Mouse (Mus musculus) liver, embryonic 14.5 days (tissue): Measurements from ENCODE around the gene Syce3.

Experiments
- CTCF ChIP-seq: IDR thresholded peaks from 2 replicates; pipeline ENCODE4 v1.5.1; 2016; ENCODE audit warnings: antibody characterized with exemption, low read depth, control low read depth
- EP300 ChIP-seq: IDR thresholded peaks from 2 replicates; pipeline ENCODE4 v1.6.1; 2016; ENCODE audit warnings: antibody characterized with exemption, low read depth

GRCm38 (mm10) chr15:89353837-89354236 is 56.5 kb downstream of the Syce3 start:
- TF ChIP-seq CTCF (no peak), EP300 (no peak)
